Comparison of ENCODE assay signal across 19 mouse cellular contexts in the genomic region with DNA sequence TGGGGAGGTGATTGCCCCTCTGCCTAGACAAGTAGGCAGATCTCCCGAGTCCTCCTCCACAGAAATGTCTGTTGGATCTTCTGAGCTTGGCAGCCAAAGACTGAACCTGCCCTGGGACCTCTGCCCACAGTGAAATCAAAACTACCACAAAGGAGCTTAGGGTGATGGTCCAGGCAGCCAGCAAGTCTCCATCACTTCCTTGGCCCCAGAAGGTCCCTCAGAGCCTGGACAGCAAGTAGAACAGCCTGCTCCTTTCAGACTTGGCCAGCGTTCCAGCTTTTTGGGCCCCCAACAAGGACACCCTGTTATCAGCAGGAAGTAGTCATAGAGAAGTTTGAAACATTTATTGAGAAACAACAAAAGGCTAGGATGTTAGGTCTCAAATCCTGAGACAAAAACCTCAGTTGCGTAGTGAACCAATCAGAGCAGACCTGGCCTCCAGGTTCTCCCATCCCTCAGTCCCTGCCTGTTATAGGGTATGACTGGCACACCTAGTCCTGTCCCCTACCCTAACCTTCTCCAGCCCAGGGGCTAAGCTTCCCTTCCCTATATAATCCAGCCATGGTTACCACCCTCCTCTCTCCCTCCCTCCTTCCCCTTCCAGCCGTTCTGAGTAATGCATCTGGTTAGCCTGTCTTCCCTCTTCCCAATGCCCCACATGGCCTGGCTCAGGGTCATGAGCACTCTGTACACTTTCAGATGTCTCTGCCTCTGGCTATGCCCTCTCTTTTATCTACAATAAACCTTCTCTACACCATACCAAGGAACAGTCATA. TPM values are rescaled to one million over a fixed set of nuclear protein-coding genes. Genes with fewer than 3 reads are reported as not detected.
DNase-seq lines count a peak whose midpoint lies in the region; ATAC-seq and TF ChIP-seq lines count a peak whose summit lies in the region.
"Had no signal": no experiment of that assay in that cellular context is flagged by ENCODE, and none has a peak within 500 bp of the region (broad histone marks: within the 10 kb centered on the region; RNA-seq: fewer than 3 reads in every experiment).

No protein-coding gene starts in this region.

- H3K9me3 ChIP-seq in lung, postnatal 0 days (ENCODE audit: low read length): no peaks in the 10 kb centered on the region
- no peaks in the 10 kb centered on the region for H3K9me3 ChIP-seq in liver, postnatal 0 days (ENCODE audit: low read length)
- H3K9me3 ChIP-seq in forebrain, embryonic 12.5 days: no peaks in the 10 kb centered on the region
- H3K9me3 ChIP-seq: limb, embryonic 10.5 days had no signal

- no peak for TF ChIP-seq CTCF in lung, postnatal 0 days (IDR thresholded peaks at IDR 0.05)
- TF ChIP-seq CTCF in liver, postnatal 0 days (IDR thresholded peaks at IDR 0.05; ENCODE audit: low read depth): no peak

- TF ChIP-seq EP300 in lung, postnatal 0 days (IDR thresholded peaks at IDR 0.05): no peak
- no peak for TF ChIP-seq EP300 in liver, postnatal 0 days (IDR thresholded peaks at IDR 0.05; ENCODE audit: low read depth)

- H3K36me3 ChIP-seq in lung, postnatal 0 days (ENCODE audit: insufficient read depth, low read length): no peaks in the 10 kb centered on the region
- H3K36me3 ChIP-seq in liver, postnatal 0 days (replicated peaks; ENCODE audit: insufficient read depth, low read length): no peaks in the 10 kb centered on the region
- no peaks in the 10 kb centered on the region for H3K36me3 ChIP-seq in forebrain, embryonic 12.5 days (replicated peaks)
- H3K36me3 ChIP-seq: limb, embryonic 10.5 days had no signal

- H3K27me3 ChIP-seq in lung, postnatal 0 days (replicated peaks; ENCODE audit: insufficient read depth, low read length): no peaks in the 10 kb centered on the region
- no peaks in the 10 kb centered on the region for H3K27me3 ChIP-seq in liver, postnatal 0 days (ENCODE audit: insufficient read depth, low read length)
- no peaks in the 10 kb centered on the region; the same call in 1 of the 2 replicates for H3K27me3 ChIP-seq in forebrain, embryonic 12.5 days

- 62% methylated on average over 4 of the region's 4 CpGs for WGBS in lung, postnatal 0 days
- 62% methylated on average over 4 of the region's 4 CpGs for WGBS in liver, postnatal 0 days (ENCODE audit: insufficient replicate concordance)
- WGBS in forebrain, embryonic 12.5 days: 74% methylated on average over 4 of the region's 4 CpGs

- 0 out of 2 replicates have a peak overlapping the region, but pooled peaks have one; percentile 23 for H3K27ac ChIP-seq in lung, postnatal 0 days (ENCODE audit: low read length)
- peak overlapping the region; percentile 83 for H3K27ac ChIP-seq in liver, postnatal 0 days (ENCODE audit: low read depth)
- H3K27ac ChIP-seq in forebrain, embryonic 12.5 days: no peak overlapping the region
- H3K27ac ChIP-seq: limb, embryonic 10.5 days had no signal

- no peak overlapping the region for H3K4me3 ChIP-seq in lung, postnatal 0 days (ENCODE audit: low read depth, low read length)
- no peak overlapping the region for H3K4me3 ChIP-seq in liver, postnatal 0 days (ENCODE audit: low read depth, low read length)
- H3K4me3 ChIP-seq in forebrain, embryonic 12.5 days (replicated peaks): no peak overlapping the region
- H3K4me3 ChIP-seq: erythroblast, embryonic 14.5 days; gastrocnemius, adult 2 months; heart, adult 2 months; limb, embryonic 10.5 days had no signal

- H3K9ac ChIP-seq in lung, postnatal 0 days (replicated peaks; ENCODE audit: low read depth): no peak overlapping the region
- no peak overlapping the region for H3K9ac ChIP-seq in liver, postnatal 0 days (replicated peaks)
- no peak overlapping the region for H3K9ac ChIP-seq in forebrain, embryonic 12.5 days

- H3K4me1 ChIP-seq in lung, postnatal 0 days (ENCODE audit: insufficient read depth, low read depth, low read length): no peaks in the 10 kb centered on the region
- peaks cover 7% of the 10 kb centered on the region for H3K4me1 ChIP-seq in liver, postnatal 0 days (ENCODE audit: insufficient read depth)
- no peaks in the 10 kb centered on the region for H3K4me1 ChIP-seq in forebrain, embryonic 12.5 days
- H3K4me1 ChIP-seq: limb, embryonic 10.5 days had no signal

- ATAC-seq in lung, postnatal 0 days: no peak
- peak; percentile 10 for ATAC-seq in activated CD4-positive, CD25-positive, alpha-beta regulatory T cell, adult 4 months
- ATAC-seq in liver, postnatal 0 days: no peak
- ATAC-seq in forebrain, embryonic 12.5 days (ENCODE audit: low FRiP score): no peak
- ATAC-seq: forebrain, embryonic 16.5 days; hindbrain, postnatal 0 days had no signal

- no peak overlapping the region for H3K4me2 ChIP-seq in lung, postnatal 0 days (replicated peaks; ENCODE audit: low read depth, low read length)
- H3K4me2 ChIP-seq in liver, postnatal 0 days (ENCODE audit: low read depth, low read length): peak overlapping the region; percentile 11; the same call in 1 of the 2 replicates
- no peak overlapping the region for H3K4me2 ChIP-seq in forebrain, embryonic 12.5 days

- DNase-seq in lung, postnatal 0 days (ENCODE audit: low spot score): no peak
- DNase-seq in lung, postnatal 4 days: no peak
- DNase-seq in CD4-positive, CD25-positive, alpha-beta regulatory T cell, adult 2 months (ENCODE audit: low read depth, low spot score): peak; percentile 48
- DNase-seq in liver, postnatal 0 days: no peak
- no peak for DNase-seq in cerebellum, postnatal 4 days (ENCODE audit: low spot score in 2 of 2)
- no peak for DNase-seq in neural tube, embryonic 10.5 days (ENCODE audit: extremely low spot score, low spot score)
- DNase-seq: adrenal gland, adult 8-10 months; cerebellum, postnatal 10 days; gastrocnemius, adult 2 months; heart, adult 2 months; heart, postnatal 36 days; kidney, adult 8-10 months; lung, adult 2 months had no signal

RNA-seq across cellular contexts. Expression of gene Tyrobp, which starts 20.6 kb away (rescaled TPM):
- 209 and 244 TPM in 2 replicates for polyA plus RNA-seq in lung, postnatal 0 days (2015; fragmentation: Nextera tagmentation; extraction: Ambion mirVana)
- 1 to 10 TPM in 1 of 2 experiments, not detected in 1; 8.1 TPM for polyA plus RNA-seq in activated CD4-positive, CD25-positive, alpha-beta regulatory T cell, adult 4 months (2017; shearing (Covaris generic))
- 221 and 231 TPM in 2 replicates for polyA plus RNA-seq in liver, postnatal 0 days (2015; fragmentation: Nextera tagmentation; extraction: Ambion mirVana)
- polyA plus RNA-seq in forebrain, embryonic 12.5 days (2016; fragmentation: Nextera tagmentation; extraction: Ambion mirVana): 11.3 and 11.7 TPM in 2 replicates

RNA-seq across cellular contexts. Expression of gene Hcst, which starts 26.7 kb away (rescaled TPM):
- polyA plus RNA-seq in lung, postnatal 0 days (2015; fragmentation: Nextera tagmentation; extraction: Ambion mirVana): 7.2 and 9.4 TPM in 2 replicates
- polyA plus RNA-seq in activated CD4-positive, CD25-positive, alpha-beta regulatory T cell, adult 4 months (2017; shearing (Covaris generic)): 100 to 1,000 TPM; 433 to 632 TPM
- 17.4 and 17.6 TPM in 2 replicates for polyA plus RNA-seq in liver, postnatal 0 days (2015; fragmentation: Nextera tagmentation; extraction: Ambion mirVana)
- not detected in 2 replicates for polyA plus RNA-seq in forebrain, embryonic 12.5 days (2016; fragmentation: Nextera tagmentation; extraction: Ambion mirVana)
- polyA plus RNA-seq: erythroblast, embryonic 14.5 days; forebrain, embryonic 16.5 days; limb, embryonic 10.5 days had no signal

RNA-seq across cellular contexts. Expression of gene Nfkbid, which starts 28.6 kb away (rescaled TPM):
- 1.9 and 2.5 TPM in 2 replicates for polyA plus RNA-seq in lung, postnatal 0 days (2015; fragmentation: Nextera tagmentation; extraction: Ambion mirVana)
- 10 to 100 TPM; 36.5 to 41.2 TPM for polyA plus RNA-seq in activated CD4-positive, CD25-positive, alpha-beta regulatory T cell, adult 4 months (2017; shearing (Covaris generic))
- 1.7 and 2.3 TPM in 2 replicates for polyA plus RNA-seq in liver, postnatal 0 days (2015; fragmentation: Nextera tagmentation; extraction: Ambion mirVana)
- 0.97 and 1.4 TPM in 2 replicates for polyA plus RNA-seq in forebrain, embryonic 12.5 days (2016; fragmentation: Nextera tagmentation; extraction: Ambion mirVana)

RNA-seq across cellular contexts. Expression of gene Lrfn3, which starts 30.4 kb away (rescaled TPM):
- 2.0 and 2.8 TPM in 2 replicates for polyA plus RNA-seq in lung, postnatal 0 days (2015; fragmentation: Nextera tagmentation; extraction: Ambion mirVana)
- polyA plus RNA-seq in activated CD4-positive, CD25-positive, alpha-beta regulatory T cell, adult 4 months (2017; shearing (Covaris generic)): not detected
- polyA plus RNA-seq in liver, postnatal 0 days (2015; fragmentation: Nextera tagmentation; extraction: Ambion mirVana): 7.4 and 8.3 TPM in 2 replicates
- 7.3 and 8.1 TPM in 2 replicates for polyA plus RNA-seq in forebrain, embryonic 12.5 days (2016; fragmentation: Nextera tagmentation; extraction: Ambion mirVana)

RNA-seq across cellular contexts. Expression of gene Aplp1, which starts 52.4 kb away (rescaled TPM):
- polyA plus RNA-seq in lung, postnatal 0 days (2015; fragmentation: Nextera tagmentation; extraction: Ambion mirVana): 6.8 and 8.1 TPM in 2 replicates
- 1 to 10 TPM; 3.0 to 4.3 TPM for polyA plus RNA-seq in activated CD4-positive, CD25-positive, alpha-beta regulatory T cell, adult 4 months (2017; shearing (Covaris generic))
- 1.2 and 1.6 TPM in 2 replicates for polyA plus RNA-seq in liver, postnatal 0 days (2015; fragmentation: Nextera tagmentation; extraction: Ambion mirVana)
- 214 and 237 TPM in 2 replicates for polyA plus RNA-seq in forebrain, embryonic 12.5 days (2016; fragmentation: Nextera tagmentation; extraction: Ambion mirVana)

Comparison
In these comparisons a context has a peak if more than half of its experiments do, and no peak if none do; other contexts are left out.
1. RNA of gene Tyrobp, which starts 20.6 kb away (polyA plus RNA-seq): 209 to 244 TPM in lung, postnatal 0 days and 221 to 231 TPM in liver, postnatal 0 days; 11.3 to 11.7 TPM in forebrain, embryonic 12.5 days and 8.1 TPM in activated CD4-positive, CD25-positive, alpha-beta regulatory T cell, adult 4 months; every median in the first group is over 10 times any median in the second.
2. RNA of gene Hcst, which starts 26.7 kb away (polyA plus RNA-seq): 433 to 632 TPM in activated CD4-positive, CD25-positive, alpha-beta regulatory T cell, adult 4 months; 17.4 to 17.6 TPM in liver, postnatal 0 days, 7.2 to 9.4 TPM in lung, postnatal 0 days and not detected in forebrain, embryonic 12.5 days; every median in the first group is over 10 times any median in the second.
3. RNA of gene Nfkbid, which starts 28.6 kb away (polyA plus RNA-seq): 36.5 to 41.2 TPM in activated CD4-positive, CD25-positive, alpha-beta regulatory T cell, adult 4 months; 1.7 to 2.3 TPM in liver, postnatal 0 days, 1.9 to 2.5 TPM in lung, postnatal 0 days and 0.97 to 1.4 TPM in forebrain, embryonic 12.5 days; every median in the first group is over 10 times any median in the second.